Mouse (Mus musculus) heart, embryonic 14.5 days (tissue): ENCODE data around the gene 3110021N24Rik. TPM values are rescaled to one million over a fixed set of nuclear protein-coding genes. Genes with fewer than 3 reads are reported as not detected.
A peak's percentile ranks its signal among the peaks of the same experiment; 100 is the strongest.

Experiments
- ATAC-seq: fragments of 200-750 bp; cut with Nextera tagmentation; 2 replicates; pipeline ENCODE4 v1.8.0; 2017; ENCODE audit warnings: low read depth, moderate TSS enrichment; ENCODE audit not compliant: insufficient number of reproducible peaks, insufficient read depth, low FRiP score
- H3K27ac ChIP-seq, 2 experiments: fragments of 200-500 bp in 1 of 2; fragments of 300-500 bp in 1 of 2; sonication (generic) in 1 of 2; replicated peaks in 1 of 2; 2 replicates each; pipeline ENCODE4 v1.5.1; 2012 to 2014; ENCODE audit warnings: low read depth in 2 of 2, low read length in 2 of 2, control low read depth in 1 of 2, mild to moderate bottlenecking in 1 of 2, mixed read lengths in 1 of 2; ENCODE audit not compliant: control insufficient read depth in 1 of 2, insufficient read depth in 1 of 2
- H3K27me3 ChIP-seq: fragments of 300-500 bp; sonication (generic); 2 replicates; pipeline ENCODE4 v1.6.1; 2014; ENCODE audit warnings: mild to moderate bottlenecking, low read length, control low read depth; ENCODE audit not compliant: control insufficient read depth, insufficient read depth
- H3K36me3 ChIP-seq: fragments of 300-500 bp; sonication (generic); 2 replicates; pipeline ENCODE4 v1.6.1; 2014; ENCODE audit warnings: mild to moderate bottlenecking, control low read depth, low read length, mixed read lengths; ENCODE audit not compliant: control insufficient read depth, insufficient read depth
- H3K4me1 ChIP-seq, 2 experiments: fragments of 200-500 bp in 1 of 2; fragments of 300-500 bp in 1 of 2; sonication (generic) in 1 of 2; 2 replicates each; pipeline ENCODE4 v1.6.1; 2012 to 2014; ENCODE audit warnings: low read length in 2 of 2, control low read depth in 1 of 2, mixed read lengths in 1 of 2; ENCODE audit not compliant: control insufficient read depth in 2 of 2, insufficient read depth in 2 of 2
- H3K4me2 ChIP-seq: fragments of 300-500 bp; sonication (generic); 2 replicates; pipeline ENCODE4 v1.6.1; 2014; ENCODE audit warnings: mild to moderate bottlenecking, low read length
- H3K4me3 ChIP-seq, 2 experiments: fragments of 200-500 bp in 1 of 2; fragments of 300-500 bp in 1 of 2; sonication (generic) in 1 of 2; 2 replicates each; pipeline ENCODE4 v1.5.1; 2012 to 2014; ENCODE audit warnings: low read length in 2 of 2, mild to moderate bottlenecking in 2 of 2, control low read depth in 1 of 2, low read depth in 1 of 2, moderate library complexity in 1 of 2; ENCODE audit not compliant: control insufficient read depth in 1 of 2, insufficient read depth in 1 of 2
- H3K9ac ChIP-seq: fragments of 300-500 bp; sonication (generic); 2 replicates; pipeline ENCODE4 v1.6.1; 2014; ENCODE audit warnings: mild to moderate bottlenecking, low read length
- H3K9me3 ChIP-seq: fragments of 300-500 bp; sonication (generic); 2 replicates; pipeline ENCODE4 v1.6.1; 2016; ENCODE audit warnings: low read length, control low read depth; ENCODE audit not compliant: control insufficient read depth
- WGBS: fragments of 180-500 bp; shearing (Covaris S2); extraction: QIAGEN DNeasy Blood & Tissue Kit; methylation state at CpG from one replicate; pipeline ENCODE4 v1.1.7; 2014; 5-methylcytosine and 5-hydroxymethylcytosine counted together
- polyA plus RNA-seq: library from polyadenylated mRNA; unstranded; fragments of >200 nt; fragmentation: Nextera tagmentation; extraction: Ambion mirVana; gene quantifications from 2 replicates; pipeline ENCODE4 v1.2.1, GENCODE M21; 2014

The 3110021N24Rik gene
- polyA plus RNA-seq, 1 experiment from 2014 or later, result 2.2 TPM

GRCm38 (mm10) chr4:108724102-108724501 is 4.7 kb downstream of the 3110021N24Rik start:
- Histone ChIP-seq H3K4me2 (no peak overlapping the region), H3K9me3 (no peaks in the 10 kb centered on the region), H3K4me3 (no peak overlapping the region), H3K9ac (no peak overlapping the region), H3K27ac (no peak overlapping the region), H3K27me3 (no peaks in the 10 kb centered on the region), H3K4me1 (peaks cover 2 to 7% of the 10 kb centered on the region in 2 experiments; a peak in 2 of 4 replicates), H3K36me3 (peaks cover 22% of the 10 kb centered on the region; the same call in 1 of the 2 replicates)
- ATAC-seq, result no peak
- 88% methylated on average over 2 of the region's 2 CpGs for WGBS

- ATAC-seq, result no peak
- Histone ChIP-seq H3K27me3 (no peaks in the 10 kb centered on the region), H3K4me2 (no peak overlapping the region), H3K27ac (no peak overlapping the region), H3K36me3 (peaks cover 8% of the 10 kb centered on the region; the same call in 1 of the 2 replicates), H3K9ac (no peak overlapping the region), H3K9me3 (0 out of 2 replicates have a peak, but pooled peaks cover 4% of the 10 kb centered on the region), H3K4me1 (peaks cover 0 to 9% of the 10 kb centered on the region in 2 experiments; a peak in 1 of 4 replicates), H3K4me3 (no peak overlapping the region)
- WGBS, result 86% methylated on average over 1 of the region's 1 CpGs
Observed at GRCm38 (mm10) chr4:108730450-108730849, 11.0 kb downstream of the 3110021N24Rik start.

GRCm38 (mm10) chr4:108731582-108731981 is 12.1 kb downstream of the 3110021N24Rik start:
- Histone ChIP-seq H3K36me3 (no peaks in the 10 kb centered on the region), H3K27me3 (no peaks in the 10 kb centered on the region), H3K4me3 (no peak overlapping the region), H3K9ac (no peak overlapping the region), H3K4me2 (peak overlapping the region; percentile 29; the same call in 1 of the 2 replicates), H3K4me1 (peaks cover 0 to 9% of the 10 kb centered on the region in 2 experiments; a peak in 1 of 4 replicates), H3K9me3 (peaks cover 8% of the 10 kb centered on the region; the same call in 1 of the 2 replicates), H3K27ac (no peak overlapping the region)
- ATAC-seq, result no peak
- WGBS, result 35% methylated on average over 3 of the region's 3 CpGs

GRCm38 (mm10) chr4:108746160-108746873 is 26.9 kb downstream of the 3110021N24Rik start:
- no peak overlapping the region for H3K9ac ChIP-seq
- no peaks in the 10 kb centered on the region for H3K36me3 ChIP-seq
- no peaks in the 10 kb centered on the region for H3K4me1 ChIP-seq
- WGBS, result 92% methylated on average over 3 of the region's 3 CpGs
- H3K27me3 ChIP-seq, result no peaks in the 10 kb centered on the region
- no peak for ATAC-seq
- no peaks in the 10 kb centered on the region for H3K9me3 ChIP-seq
- H3K4me2 ChIP-seq, result no peak overlapping the region
- H3K4me3 ChIP-seq, result no peak overlapping the region
- H3K27ac ChIP-seq, result no peak overlapping the region

- WGBS, result 94% methylated on average over 3 of the region's 3 CpGs
- no peak overlapping the region for H3K4me3 ChIP-seq
- no peaks in the 10 kb centered on the region for H3K36me3 ChIP-seq
- no peak overlapping the region for H3K27ac ChIP-seq
- no peak overlapping the region for H3K9ac ChIP-seq
- no peaks in the 10 kb centered on the region for H3K27me3 ChIP-seq
- no peak overlapping the region for H3K4me2 ChIP-seq
- peaks cover 0 to 5% of the 10 kb centered on the region in 2 experiments; a peak in 1 of 4 replicates for H3K4me1 ChIP-seq
- ATAC-seq, result no peak
- H3K9me3 ChIP-seq, result no peaks in the 10 kb centered on the region
Observed at GRCm38 (mm10) chr4:108759583-108759982, 40.1 kb downstream of the 3110021N24Rik start.

- no peaks in the 10 kb centered on the region for H3K27me3 ChIP-seq
- H3K36me3 ChIP-seq, result no peaks in the 10 kb centered on the region
- no peak overlapping the region for H3K4me3 ChIP-seq
- no peak for ATAC-seq
- H3K4me1 ChIP-seq, result peaks cover 0 to 5% of the 10 kb centered on the region in 2 experiments; a peak in 1 of 4 replicates
- H3K9ac ChIP-seq, result no peak overlapping the region
- H3K9me3 ChIP-seq, result no peaks in the 10 kb centered on the region
- no peak overlapping the region for H3K27ac ChIP-seq
- H3K4me2 ChIP-seq, result no peak overlapping the region
Observed at GRCm38 (mm10) chr4:108768527-108768926, 49.1 kb downstream of the 3110021N24Rik start.

GRCm38 (mm10) chr4:108779763-108780056 is 60.3 kb downstream of the 3110021N24Rik start:
- Histone ChIP-seq H3K4me1 (peaks cover 2 to 3% of the 10 kb centered on the region in 2 experiments; a peak in 2 of 4 replicates), H3K4me3 (peak overlapping the region; percentile 96 to 99), H3K36me3 (no peaks in the 10 kb centered on the region), H3K4me2 (peak overlapping the region; percentile 90), H3K9me3 (no peaks in the 10 kb centered on the region), H3K27ac (peak overlapping the region; percentile 94 to 96), H3K27me3 (no peaks in the 10 kb centered on the region), H3K9ac (peak overlapping the region; percentile 98)
- WGBS, result 0% methylated on average over 7 of the region's 7 CpGs
- ATAC-seq, result no peak
